Mouse (Mus musculus): ENCODE measurements at regions not wholly inside any gene's neighbourhood (a gene's known extent, or its start where the extent isn't known, plus 50 kb on each side); places are given as distances from the start of the nearest gene placed in this dataset.

DNA sequence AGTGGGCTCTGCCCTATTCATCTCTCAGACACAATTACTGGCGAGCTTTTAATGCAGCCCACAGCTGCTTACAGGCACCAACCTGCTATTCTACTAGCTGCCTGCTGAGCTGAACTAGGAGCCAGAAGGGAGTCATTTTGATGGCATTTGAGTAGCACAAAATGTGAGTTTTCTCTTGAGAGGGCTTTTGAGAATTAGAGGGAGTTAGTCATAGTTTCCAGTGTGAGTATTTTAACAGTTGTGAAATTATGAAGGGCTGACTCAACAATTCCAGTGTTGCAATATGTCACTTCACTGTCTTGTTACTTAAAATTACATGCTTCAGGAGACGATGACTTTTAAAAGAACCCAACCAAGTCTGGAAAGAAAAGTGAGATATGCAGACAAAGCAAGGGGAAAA is 54.4 kb upstream of the Ly86 start:
- no peak for TF ChIP-seq CTCF (IDR thresholded peaks at IDR 0.05; ENCODE audit: low read depth)
- WGBS = 25% methylated on average over 2 of the region's 2 CpGs
- peak; percentile 34 for DNase-seq (ENCODE audit: low spot score)
- Histone ChIP-seq H3K4me1 (ENCODE audit: insufficient read depth, low read length) (no peaks in the 10 kb centered on the region), H3K27me3 (ENCODE audit: insufficient read depth, low read length) (no peaks in the 10 kb centered on the region), H3K36me3 (ENCODE audit: insufficient read depth, low read length) (no peaks in the 10 kb centered on the region), H3K27ac (no peak overlapping the region), H3K9ac (replicated peaks; ENCODE audit: low read length) (no peak overlapping the region), H3K4me3 (ENCODE audit: low read length) (no peak overlapping the region), H3K4me2 (ENCODE audit: low read depth, low read length) (no peak overlapping the region), H3K9me3 (ENCODE audit: low read length) (no peaks in the 10 kb centered on the region)
- no peak for ATAC-seq

DNA sequence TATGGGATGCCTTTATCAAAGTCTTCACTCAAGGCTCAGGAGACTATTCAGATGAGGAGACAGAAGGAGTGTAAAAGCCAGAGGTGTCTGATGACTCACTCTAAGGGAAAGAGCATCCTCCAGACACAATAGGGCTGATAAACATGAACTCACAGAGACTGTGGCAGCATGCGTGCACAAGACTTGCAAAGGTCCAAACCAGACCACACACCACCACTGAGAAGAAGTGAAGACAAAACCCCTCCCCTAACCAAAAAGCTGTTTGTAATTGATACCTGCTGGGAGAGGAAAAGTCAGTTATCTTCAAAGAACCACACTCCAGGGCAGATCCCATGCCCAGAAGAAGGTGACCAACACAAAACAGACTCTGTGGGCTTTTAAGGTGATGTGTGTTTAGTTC is 56.0 kb upstream of the Ly86 start:
- Histone ChIP-seq H3K9ac (replicated peaks; ENCODE audit: low read length) (no peak overlapping the region), H3K27me3 (ENCODE audit: insufficient read depth, low read length) (no peaks in the 10 kb centered on the region), H3K4me3 (ENCODE audit: low read length) (no peak overlapping the region), H3K4me2 (ENCODE audit: low read depth, low read length) (no peak overlapping the region), H3K9me3 (ENCODE audit: low read length) (no peaks in the 10 kb centered on the region), H3K36me3 (ENCODE audit: insufficient read depth, low read length) (no peaks in the 10 kb centered on the region), H3K27ac (no peak overlapping the region), H3K4me1 (ENCODE audit: insufficient read depth, low read length) (no peaks in the 10 kb centered on the region)
- DNase-seq (ENCODE audit: low spot score) (no peak), ATAC-seq (no peak)
- 73% methylated on average over 1 of the region's 1 CpGs for WGBS
- TF ChIP-seq CTCF (IDR thresholded peaks at IDR 0.05; ENCODE audit: low read depth) = no peak

DNA sequence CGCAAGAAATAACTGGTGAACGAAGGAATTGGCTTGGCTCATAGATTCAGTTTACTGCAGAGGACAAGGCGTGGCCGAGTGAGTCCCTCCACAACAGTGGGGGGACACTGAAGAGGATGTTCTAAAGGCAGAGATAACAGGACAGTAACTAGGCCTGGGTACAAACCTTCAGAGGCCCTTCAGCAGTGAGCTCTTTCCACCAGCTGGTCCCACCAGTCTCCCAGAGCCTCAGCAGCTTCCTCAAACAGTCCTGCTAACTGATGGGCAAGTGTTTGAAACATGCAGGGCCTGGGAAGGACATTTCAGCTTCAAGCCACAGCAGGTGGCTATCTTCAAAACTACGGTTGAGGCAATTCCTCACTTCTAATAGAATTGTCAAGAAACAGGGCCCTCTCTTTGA is 62.5 kb upstream of the Ly86 start:
- Histone ChIP-seq H3K4me1 (ENCODE audit: insufficient read depth, low read length) (no peaks in the 10 kb centered on the region), H3K27me3 (ENCODE audit: insufficient read depth, low read length) (no peaks in the 10 kb centered on the region), H3K9ac (replicated peaks; ENCODE audit: low read length) (no peak overlapping the region), H3K4me2 (ENCODE audit: low read depth, low read length) (no peak overlapping the region), H3K9me3 (ENCODE audit: low read length) (no peaks in the 10 kb centered on the region), H3K27ac (no peak overlapping the region), H3K36me3 (ENCODE audit: insufficient read depth, low read length) (no peaks in the 10 kb centered on the region), H3K4me3 (ENCODE audit: low read length) (no peak overlapping the region)
- ATAC-seq (no peak), DNase-seq (ENCODE audit: low spot score) (no peak)
- TF ChIP-seq CTCF (IDR thresholded peaks at IDR 0.05; ENCODE audit: low read depth) = no peak
- WGBS = 88% methylated on average over 5 of the region's 5 CpGs

DNA sequence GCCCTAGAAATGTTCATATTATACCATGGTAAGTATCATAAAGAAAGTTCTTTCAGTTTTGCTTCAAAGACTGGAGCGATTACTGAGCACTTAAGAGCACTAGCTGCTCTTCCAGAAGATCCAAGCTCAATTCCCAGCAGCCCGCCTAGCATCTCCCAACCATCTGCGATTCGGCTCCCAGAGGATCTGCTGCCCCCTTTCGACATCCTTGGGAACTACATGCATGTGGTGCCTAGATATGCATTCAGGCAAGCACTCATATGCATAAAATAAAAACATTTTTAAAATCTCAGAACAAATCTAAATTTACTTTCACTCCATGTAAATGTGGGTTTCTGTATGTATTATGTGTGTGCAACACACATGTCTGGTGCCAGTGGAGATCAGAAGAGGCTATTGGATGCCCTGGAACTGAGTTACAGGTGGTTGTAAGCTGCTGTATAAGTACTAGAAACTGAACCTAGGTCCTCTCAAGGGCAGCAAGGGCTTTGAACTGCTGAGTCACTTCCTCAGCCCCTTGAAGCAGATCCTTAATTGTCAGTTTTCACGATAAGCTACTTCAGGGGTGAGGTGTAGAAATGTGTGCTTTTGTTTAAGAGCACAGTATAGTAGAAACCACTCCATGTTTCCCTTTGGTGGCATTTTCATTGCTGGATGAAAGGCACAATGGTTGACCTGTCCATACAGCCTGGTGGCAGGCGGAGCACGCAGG is 65.8 kb upstream of the Ly86 start:
- TF ChIP-seq CTCF (IDR thresholded peaks at IDR 0.05; ENCODE audit: low read depth) = peak; percentile 19; the same call in 1 of the 2 replicates
- Histone ChIP-seq H3K9ac (replicated peaks; ENCODE audit: low read length) (no peak overlapping the region), H3K4me1 (ENCODE audit: insufficient read depth, low read length) (no peaks in the 10 kb centered on the region), H3K27ac (no peak overlapping the region), H3K4me2 (ENCODE audit: low read depth, low read length) (no peak overlapping the region), H3K9me3 (ENCODE audit: low read length) (no peaks in the 10 kb centered on the region), H3K36me3 (ENCODE audit: insufficient read depth, low read length) (no peaks in the 10 kb centered on the region), H3K27me3 (ENCODE audit: insufficient read depth, low read length) (no peaks in the 10 kb centered on the region), H3K4me3 (ENCODE audit: low read length) (no peak overlapping the region)
- ATAC-seq (no peak), DNase-seq (ENCODE audit: low spot score) (no peak)
- WGBS = 92% methylated on average over 8 of the region's 8 CpGs

DNA sequence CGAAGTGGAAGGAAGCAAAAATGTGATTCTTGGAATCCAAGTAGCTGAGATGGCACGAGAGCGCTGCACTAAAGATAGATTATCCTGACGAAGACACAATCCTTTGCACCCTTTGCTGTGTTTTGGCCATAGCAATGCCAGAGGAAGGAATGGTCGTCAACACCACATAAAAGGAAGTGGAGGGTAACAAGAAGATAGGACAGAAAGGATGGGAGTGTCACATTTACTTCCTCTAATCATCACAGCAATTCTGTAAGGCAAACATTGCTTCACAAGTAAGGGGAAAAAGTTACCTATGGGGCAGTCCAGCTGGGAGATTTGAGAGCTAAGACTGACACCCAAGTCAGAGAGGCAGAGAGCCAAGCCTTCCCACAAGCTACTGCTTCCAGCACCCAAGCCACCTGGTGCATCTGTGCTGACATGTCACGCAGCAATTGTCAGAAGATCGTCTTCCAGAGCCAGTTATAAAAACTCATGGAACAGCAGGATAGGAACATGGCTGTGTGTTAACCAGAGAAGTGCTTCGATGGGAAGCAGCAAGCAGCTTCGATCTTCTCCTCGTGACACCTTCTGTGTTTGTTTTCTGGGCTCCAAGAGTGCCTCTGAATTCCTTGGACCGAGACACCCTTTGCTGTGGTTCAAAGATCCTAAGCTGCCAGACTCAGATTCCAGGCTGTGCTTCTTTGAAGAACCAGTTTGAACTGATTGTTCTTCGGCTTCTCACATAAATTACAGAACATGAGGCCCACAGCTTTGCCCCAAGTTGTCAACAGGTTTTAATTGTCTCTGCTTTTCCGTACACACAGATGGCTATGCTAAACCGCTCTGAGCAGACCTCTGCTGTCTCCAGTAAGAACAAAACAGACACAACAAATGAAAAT is 95.2 kb upstream of the Ly86 start:
- Histone ChIP-seq H3K4me2 (ENCODE audit: low read depth, low read length) (no peak overlapping the region), H3K27me3 (ENCODE audit: insufficient read depth, low read length) (no peaks in the 10 kb centered on the region), H3K9me3 (ENCODE audit: low read length) (no peaks in the 10 kb centered on the region), H3K9ac (replicated peaks; ENCODE audit: low read length) (no peak overlapping the region), H3K36me3 (ENCODE audit: insufficient read depth, low read length) (no peaks in the 10 kb centered on the region), H3K4me1 (ENCODE audit: insufficient read depth, low read length) (no peaks in the 10 kb centered on the region), H3K4me3 (ENCODE audit: low read length) (no peak overlapping the region), H3K27ac (no peak overlapping the region)
- WGBS = 67% methylated on average over 14 of the region's 14 CpGs
- TF ChIP-seq CTCF (IDR thresholded peaks at IDR 0.05; ENCODE audit: low read depth) = no peak
- ATAC-seq (no peak), DNase-seq (ENCODE audit: low spot score) (no peak)

DNA sequence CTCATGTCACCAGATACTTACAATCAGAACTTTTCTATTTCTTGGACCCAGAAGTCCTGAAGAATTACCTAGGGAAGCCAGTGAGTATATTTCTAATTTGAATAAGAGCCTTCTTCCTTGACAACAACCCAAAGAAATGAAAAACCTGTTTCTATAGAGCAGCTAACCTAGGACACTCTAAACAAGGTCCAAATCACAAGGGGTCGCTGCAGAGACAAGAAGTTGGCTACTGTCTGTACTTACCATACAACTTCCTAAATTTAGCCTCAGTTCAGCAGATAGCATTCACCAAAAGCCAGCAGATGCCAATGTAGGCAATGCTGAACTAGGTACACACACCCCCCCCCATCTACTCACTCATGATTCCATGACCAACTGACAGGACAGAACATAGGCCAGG is 96.3 kb upstream of the Ly86 start:
- H3K4me3 ChIP-seq (ENCODE audit: low read length) = no peak overlapping the region
- H3K4me1 ChIP-seq (ENCODE audit: insufficient read depth, low read length) = no peaks in the 10 kb centered on the region
- no peak for TF ChIP-seq CTCF (IDR thresholded peaks at IDR 0.05; ENCODE audit: low read depth)
- no peak for ATAC-seq
- H3K4me2 ChIP-seq (ENCODE audit: low read depth, low read length) = no peak overlapping the region
- 83% methylated on average over 1 of the region's 1 CpGs for WGBS
- H3K27ac ChIP-seq = no peak overlapping the region
- H3K36me3 ChIP-seq (ENCODE audit: insufficient read depth, low read length) = no peaks in the 10 kb centered on the region
- H3K9ac ChIP-seq (replicated peaks; ENCODE audit: low read length) = no peak overlapping the region
- H3K27me3 ChIP-seq (ENCODE audit: insufficient read depth, low read length) = no peaks in the 10 kb centered on the region
- H3K9me3 ChIP-seq (ENCODE audit: low read length) = no peaks in the 10 kb centered on the region
- DNase-seq (ENCODE audit: low spot score) = no peak

DNA sequence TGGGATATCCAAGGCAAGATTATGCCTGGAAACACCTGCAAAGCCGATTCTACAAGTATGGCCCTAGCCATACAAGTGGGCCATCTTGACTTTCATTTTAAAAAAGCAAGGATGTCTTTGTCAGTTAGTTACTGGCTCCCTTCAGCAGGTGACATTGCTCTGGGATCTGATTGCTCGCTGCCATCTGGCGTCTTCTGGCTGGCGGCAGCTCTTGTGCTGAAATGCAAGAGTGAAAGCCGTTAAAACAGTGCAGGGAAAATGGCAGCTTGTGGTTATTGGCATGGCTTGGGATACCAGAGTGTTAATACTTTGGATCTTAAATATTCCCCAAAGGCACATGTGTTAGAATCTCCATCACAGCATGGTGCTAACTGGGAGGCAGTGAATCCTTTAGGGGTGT is 105.0 kb upstream of the Ly86 start:
- H3K27ac ChIP-seq = no peak overlapping the region
- no peaks in the 10 kb centered on the region for H3K4me1 ChIP-seq (ENCODE audit: insufficient read depth, low read length)
- no peaks in the 10 kb centered on the region for H3K9me3 ChIP-seq (ENCODE audit: low read length)
- no peak for ATAC-seq
- no peak overlapping the region for H3K4me2 ChIP-seq (ENCODE audit: low read depth, low read length)
- no peaks in the 10 kb centered on the region for H3K27me3 ChIP-seq (ENCODE audit: insufficient read depth, low read length)
- DNase-seq (ENCODE audit: low spot score) = no peak
- no peak overlapping the region for H3K4me3 ChIP-seq (ENCODE audit: low read length)
- TF ChIP-seq CTCF (IDR thresholded peaks at IDR 0.05; ENCODE audit: low read depth) = no peak
- WGBS = 73% methylated on average over 5 of the region's 5 CpGs
- no peaks in the 10 kb centered on the region for H3K36me3 ChIP-seq (ENCODE audit: insufficient read depth, low read length)
- no peak overlapping the region for H3K9ac ChIP-seq (replicated peaks; ENCODE audit: low read length)
